8 mouse cellular contexts compared by ENCODE assay signal in genomic region chr13:21787760-21788593, GRCm38 (mm10). TPM values are rescaled to one million over a fixed set of nuclear protein-coding genes. Genes with fewer than 3 reads are reported as not detected.
DNase-seq lines count a peak whose midpoint lies in the region; ATAC-seq and TF ChIP-seq lines count a peak whose summit lies in the region.
"Had no signal": no experiment of that assay in that cellular context is flagged by ENCODE, and none has a peak within 500 bp of the region (broad histone marks: within the 10 kb centered on the region; RNA-seq: fewer than 3 reads in every experiment).

No protein-coding gene starts in this region.

- WGBS in embryonic facial prominence, embryonic 11.5 days, result 16% methylated on average over 13 of the region's 21 CpGs
- 20% methylated on average over 11 of the region's 21 CpGs for WGBS in limb, embryonic 14.5 days

- no peaks in the 10 kb centered on the region for H3K9me3 ChIP-seq in embryonic facial prominence, embryonic 11.5 days (replicated peaks; ENCODE audit: control insufficient read depth, low read length)
- H3K9me3 ChIP-seq in limb, embryonic 14.5 days (ENCODE audit: control insufficient read depth, low read length), result no peaks in the 10 kb centered on the region

- H3K36me3 ChIP-seq in embryonic facial prominence, embryonic 11.5 days (replicated peaks; ENCODE audit: control insufficient read depth, insufficient read depth, low read depth, low read length), result no peaks in the 10 kb centered on the region
- H3K36me3 ChIP-seq in limb, embryonic 14.5 days (ENCODE audit: control insufficient read depth, insufficient read depth, low read length), result no peaks in the 10 kb centered on the region

- no peaks in the 10 kb centered on the region for H3K27me3 ChIP-seq in embryonic facial prominence, embryonic 11.5 days (ENCODE audit: control insufficient read depth, insufficient read depth, low read length)
- no peaks in the 10 kb centered on the region for H3K27me3 ChIP-seq in limb, embryonic 14.5 days (ENCODE audit: control insufficient read depth, insufficient read depth, low read length)

- DNase-seq in thymus, postnatal 25 days, result peak; percentile 6
- no peak for DNase-seq in thymus, adult 18-20 months
- DNase-seq in embryonic facial prominence, embryonic 11.5 days (ENCODE audit: low spot score), result peak; percentile 64
- peak; percentile 18 for DNase-seq in limb, embryonic 14.5 days (ENCODE audit: low spot score)
- peak; percentile 38 for DNase-seq in testis, postnatal 14 days (ENCODE audit: low spot score)
- no peak for DNase-seq in gastrocnemius, postnatal 4 days (ENCODE audit: low spot score in 2 of 2)
- no peak for DNase-seq in cerebellum, adult 11 months

- H3K4me1 ChIP-seq in embryonic facial prominence, embryonic 11.5 days (ENCODE audit: control insufficient read depth, insufficient read depth, low read length), result no peaks in the 10 kb centered on the region
- H3K4me1 ChIP-seq in limb, embryonic 14.5 days (ENCODE audit: control insufficient read depth, insufficient read depth, low read length), result peaks cover 27% of the 10 kb centered on the region

- peak overlapping the region; percentile 28 for H3K4me2 ChIP-seq in embryonic facial prominence, embryonic 11.5 days (ENCODE audit: low read depth, low read length)
- peak overlapping the region; percentile 46 for H3K4me2 ChIP-seq in limb, embryonic 14.5 days (replicated peaks; ENCODE audit: low read depth, low read length, severe bottlenecking)

- H3K9ac ChIP-seq in embryonic facial prominence, embryonic 11.5 days (replicated peaks; ENCODE audit: low read length), result peak overlapping the region; percentile 55
- peak overlapping the region; percentile 50 for H3K9ac ChIP-seq in limb, embryonic 14.5 days (ENCODE audit: low read depth, low read length, severe bottlenecking)

- no peak for ATAC-seq in embryonic facial prominence, embryonic 11.5 days (replicated peaks; ENCODE audit: insufficient number of reproducible peaks, low FRiP score, low TSS enrichment, low read depth)
- ATAC-seq in limb, embryonic 14.5 days (ENCODE audit: low FRiP score, low read depth), result no peak

- no peak for TF ChIP-seq POLR2A in limb, embryonic 14.5 days (IDR thresholded peaks at IDR 0.05; ENCODE audit: borderline replicate concordance, extremely low read depth, insufficient read depth, insufficient read length)

- peak overlapping the region; percentile 85 for H3K27ac ChIP-seq in embryonic facial prominence, embryonic 11.5 days (replicated peaks; ENCODE audit: low read depth, low read length)
- H3K27ac ChIP-seq in limb, embryonic 14.5 days (replicated peaks; ENCODE audit: low read depth, low read length), result peak overlapping the region; percentile 79

- H3K4me3 ChIP-seq in embryonic facial prominence, embryonic 11.5 days (ENCODE audit: low read depth, low read length), result peak overlapping the region; percentile 21
- peak overlapping the region; percentile 37 for H3K4me3 ChIP-seq in limb, embryonic 14.5 days (replicated peaks; ENCODE audit: low read length)

RNA-seq across cellular contexts. Expression of gene Hist1h2bp, which starts 0.7 kb away (rescaled TPM):
- polyA plus RNA-seq in embryonic facial prominence, embryonic 11.5 days (2014; fragmentation: Nextera tagmentation; extraction: Ambion mirVana), result 3.1 and 3.8 TPM in 2 replicates
- polyA plus RNA-seq in limb, embryonic 14.5 days (2012; rRNA removed), result 1.8 and 2.2 TPM in 2 replicates
- 1.9 and 2.1 TPM in 2 replicates for polyA plus RNA-seq in limb, embryonic 14.5 days (2014; fragmentation: Nextera tagmentation; extraction: Ambion mirVana)
- 100 to 1,000 TPM; 143 to 201 TPM for total RNA-seq in gastrocnemius, postnatal 4 days (2021)
- polyA plus RNA-seq: liver, adult 2 months had no signal

RNA-seq across cellular contexts. Expression of gene Hist1h2an, which starts 1.0 kb away (rescaled TPM):
- polyA plus RNA-seq in embryonic facial prominence, embryonic 11.5 days (2014; fragmentation: Nextera tagmentation; extraction: Ambion mirVana), result 3.7 and 7.3 TPM in 2 replicates
- polyA plus RNA-seq in limb, embryonic 14.5 days (2012; rRNA removed), result 9.3 and 19.2 TPM in 2 replicates
- polyA plus RNA-seq in limb, embryonic 14.5 days (2014; fragmentation: Nextera tagmentation; extraction: Ambion mirVana), result 6.1 and 8.1 TPM in 2 replicates
- total RNA-seq in gastrocnemius, postnatal 4 days (2021), result 100 to 1,000 TPM in 1 of 2 experiments, 10 to 100 TPM in 1; 82.7 to 102 TPM
- polyA plus RNA-seq: liver, adult 2 months had no signal

RNA-seq across cellular contexts. Expression of gene Hist1h3i, which starts 4.8 kb away (rescaled TPM):
- polyA plus RNA-seq in embryonic facial prominence, embryonic 11.5 days (2014; fragmentation: Nextera tagmentation; extraction: Ambion mirVana), result 270 and 294 TPM in 2 replicates
- 39.9 and 59.2 TPM in 2 replicates for polyA plus RNA-seq in limb, embryonic 14.5 days (2012; rRNA removed)
- 142 and 166 TPM in 2 replicates for polyA plus RNA-seq in limb, embryonic 14.5 days (2014; fragmentation: Nextera tagmentation; extraction: Ambion mirVana)
- total RNA-seq in gastrocnemius, postnatal 4 days (2021), result 100 to 1,000 TPM; 398 to 496 TPM

RNA-seq across cellular contexts. Expression of gene Hist1h1b, which starts 7.6 kb away (rescaled TPM):
- 20.2 and 23.6 TPM in 2 replicates for polyA plus RNA-seq in embryonic facial prominence, embryonic 11.5 days (2014; fragmentation: Nextera tagmentation; extraction: Ambion mirVana)
- polyA plus RNA-seq in limb, embryonic 14.5 days (2012; rRNA removed), result 5.9 and 6.7 TPM in 2 replicates
- polyA plus RNA-seq in limb, embryonic 14.5 days (2014; fragmentation: Nextera tagmentation; extraction: Ambion mirVana), result 8.9 and 13.0 TPM in 2 replicates
- total RNA-seq in gastrocnemius, postnatal 4 days (2021), result 100 to 1,000 TPM; 246 to 294 TPM
- polyA plus RNA-seq: liver, adult 2 months had no signal

RNA-seq across cellular contexts. Expression of gene Hist1h2bq, which starts 22.0 kb away (rescaled TPM):
- polyA plus RNA-seq in embryonic facial prominence, embryonic 11.5 days (2014; fragmentation: Nextera tagmentation; extraction: Ambion mirVana), result 23.5 and 23.8 TPM in 2 replicates
- polyA plus RNA-seq in limb, embryonic 14.5 days (2012; rRNA removed), result 18.4 and 18.7 TPM in 2 replicates
- polyA plus RNA-seq in limb, embryonic 14.5 days (2014; fragmentation: Nextera tagmentation; extraction: Ambion mirVana), result 20.2 and 24.7 TPM in 2 replicates
- total RNA-seq in gastrocnemius, postnatal 4 days (2021), result 100 to 1,000 TPM; 278 to 369 TPM

Comparison
In these comparisons a context has a peak if more than half of its experiments do, and no peak if none do; other contexts are left out.
1. DNase-seq: peak in thymus, postnatal 25 days (single experiment), embryonic facial prominence, embryonic 11.5 days (single experiment), limb, embryonic 14.5 days (single experiment) and testis, postnatal 14 days (single experiment); none in thymus, adult 18-20 months (0 of 2), gastrocnemius, postnatal 4 days (0 of 2) and cerebellum, adult 11 months (single experiment).